Mouse (Mus musculus) lung, postnatal 14 days (tissue): ENCODE measurements around the gene Rhag.

Experiments
- DNase-seq: peaks from one replicate; pipeline ENCODE4 v3.0.0; 2021

The Rhag gene

DNA sequence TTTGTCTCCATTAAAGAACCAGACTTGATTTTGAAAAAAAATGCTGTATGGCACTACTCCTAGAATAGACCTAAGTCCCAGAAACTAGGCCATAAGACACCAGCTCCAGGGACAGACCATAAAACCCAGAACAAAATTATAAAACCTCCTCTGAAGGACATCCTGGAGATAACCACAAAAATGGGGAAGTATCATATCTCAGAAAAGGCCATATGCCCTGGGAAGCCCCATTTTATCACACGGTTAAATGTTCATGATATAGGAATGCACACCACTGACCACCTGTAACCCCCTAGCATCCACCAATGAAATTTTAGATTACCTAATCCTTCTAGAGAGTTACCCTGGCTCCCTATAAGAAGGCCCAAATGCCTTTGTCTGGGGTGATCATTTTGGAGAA lies 64.6 kb downstream of the Rhag start:
- DNase-seq, result no peak

DNA sequence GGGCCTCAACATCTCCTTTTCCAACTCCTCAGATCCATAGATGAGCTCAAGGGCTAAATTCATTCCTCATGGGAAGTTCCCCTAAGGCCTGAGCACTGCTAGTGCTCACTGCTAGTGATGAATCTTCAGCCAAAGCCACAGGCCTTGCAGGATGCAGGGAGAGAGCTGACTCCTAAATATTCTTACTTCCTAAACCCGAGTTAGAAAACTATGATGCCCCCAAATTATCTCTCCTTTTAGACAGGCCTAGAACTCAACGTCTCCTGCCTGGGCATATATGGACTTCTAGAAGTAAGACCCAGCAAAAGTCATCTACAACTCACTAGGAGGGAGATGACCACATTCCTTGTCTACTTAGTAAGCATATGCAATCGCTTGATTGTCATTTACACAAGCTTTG lies 66.8 kb downstream of the Rhag start:
- DNase-seq, result no peak

DNA sequence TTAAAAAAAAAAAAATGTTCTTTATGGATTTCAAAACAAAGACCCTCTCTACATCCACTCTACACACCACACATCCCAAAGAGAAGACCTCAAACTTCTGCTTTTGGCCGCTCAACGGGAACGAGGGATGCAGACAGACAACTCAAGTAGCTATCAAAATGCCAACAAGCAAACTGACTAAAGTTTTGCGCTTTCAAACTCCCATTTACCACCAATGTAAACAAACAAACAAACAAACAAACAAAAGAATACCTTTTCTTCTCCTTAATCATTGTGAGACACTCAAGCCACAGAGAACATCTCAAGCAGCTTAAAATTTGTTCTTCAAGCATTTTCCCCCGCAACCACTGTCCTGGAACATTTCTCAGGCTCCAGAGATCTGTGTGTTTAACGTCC lies 68.6 kb downstream of the Rhag start:
- DNase-seq, result no peak

DNA sequence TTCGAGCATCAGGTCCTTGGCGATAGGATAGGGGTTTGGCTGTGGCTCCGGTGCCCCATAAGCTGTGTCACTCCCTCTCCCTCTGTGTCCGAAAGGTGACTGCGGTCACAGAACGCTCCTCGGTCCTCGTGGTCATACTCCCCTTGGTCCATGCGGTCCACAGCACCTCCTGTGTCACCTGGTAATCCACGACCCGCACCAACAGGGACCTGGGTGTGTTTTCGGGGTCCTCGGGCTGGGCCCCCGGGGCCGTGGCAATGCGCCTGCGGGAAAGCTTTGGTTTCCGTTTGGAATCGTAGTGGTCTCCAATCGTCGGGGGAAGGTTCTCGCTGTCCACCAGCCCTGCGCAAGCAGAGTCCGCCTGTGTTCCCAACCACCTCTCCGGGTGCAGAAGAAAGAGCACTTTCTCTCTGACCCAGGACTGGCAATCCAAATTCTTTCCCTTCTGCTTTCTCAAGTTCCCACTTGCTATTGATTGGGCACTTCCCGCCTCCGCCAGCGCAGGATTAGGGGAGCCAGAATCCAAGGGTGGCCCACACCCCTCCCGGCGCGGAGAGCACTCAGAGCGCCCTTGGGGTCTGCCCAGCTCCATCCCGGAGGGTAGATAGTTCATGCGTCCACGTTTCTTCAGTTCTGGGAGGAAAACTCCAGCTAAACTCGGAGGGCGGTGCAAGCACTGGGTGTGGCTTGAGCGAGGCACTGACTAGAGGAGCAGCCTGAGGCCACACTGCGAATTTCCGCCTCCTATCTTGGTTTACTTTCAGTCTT lies 69.2 kb downstream of the Rhag start, which contains the start of gene 9130008F23Rik:
Gene 9130008F23Rik, minus strand, starts transcription at position 636 of the 768 bp plus-strand sequence.
- peak; percentile 56 for DNase-seq

DNA sequence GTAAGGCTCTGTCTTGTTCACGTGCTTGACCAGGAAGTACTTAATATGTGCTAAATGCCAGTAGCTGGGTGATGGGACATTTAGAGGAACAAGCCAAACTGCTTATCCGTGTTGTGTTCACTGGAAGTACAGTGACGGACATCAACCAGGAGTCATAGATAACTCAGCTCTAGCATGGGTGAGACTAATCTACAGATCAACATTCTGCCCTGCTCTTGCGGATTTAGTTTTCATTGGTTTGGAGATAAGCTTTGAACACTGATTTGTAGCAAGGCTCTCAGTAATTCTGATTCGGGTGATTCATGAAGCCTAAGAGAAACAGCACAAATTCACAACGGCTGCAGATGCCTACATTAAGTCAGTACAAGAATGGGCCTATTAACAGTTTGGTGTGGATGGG lies 71.2 kb downstream of the Rhag start:
- DNase-seq, result no peak

DNA sequence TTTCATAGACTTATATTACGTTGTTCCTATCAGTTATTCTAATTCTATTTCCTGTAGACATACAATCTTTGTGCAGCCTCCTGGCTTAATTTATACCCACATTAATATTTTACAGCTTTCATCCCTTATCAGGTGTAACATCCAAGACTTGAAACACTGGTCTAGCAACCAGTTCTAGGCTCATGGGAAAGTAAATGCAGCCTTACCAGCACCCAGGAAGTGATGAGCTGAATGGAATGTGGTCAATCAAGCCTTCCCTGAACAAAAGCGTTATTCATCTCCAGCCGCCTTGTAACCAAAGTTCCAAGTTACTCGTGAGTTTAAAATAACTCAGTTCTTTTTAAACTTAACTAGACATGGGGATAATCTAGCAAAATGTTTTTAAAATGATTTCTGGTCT lies 74.2 kb downstream of the Rhag start:
- DNase-seq, result no peak

DNA sequence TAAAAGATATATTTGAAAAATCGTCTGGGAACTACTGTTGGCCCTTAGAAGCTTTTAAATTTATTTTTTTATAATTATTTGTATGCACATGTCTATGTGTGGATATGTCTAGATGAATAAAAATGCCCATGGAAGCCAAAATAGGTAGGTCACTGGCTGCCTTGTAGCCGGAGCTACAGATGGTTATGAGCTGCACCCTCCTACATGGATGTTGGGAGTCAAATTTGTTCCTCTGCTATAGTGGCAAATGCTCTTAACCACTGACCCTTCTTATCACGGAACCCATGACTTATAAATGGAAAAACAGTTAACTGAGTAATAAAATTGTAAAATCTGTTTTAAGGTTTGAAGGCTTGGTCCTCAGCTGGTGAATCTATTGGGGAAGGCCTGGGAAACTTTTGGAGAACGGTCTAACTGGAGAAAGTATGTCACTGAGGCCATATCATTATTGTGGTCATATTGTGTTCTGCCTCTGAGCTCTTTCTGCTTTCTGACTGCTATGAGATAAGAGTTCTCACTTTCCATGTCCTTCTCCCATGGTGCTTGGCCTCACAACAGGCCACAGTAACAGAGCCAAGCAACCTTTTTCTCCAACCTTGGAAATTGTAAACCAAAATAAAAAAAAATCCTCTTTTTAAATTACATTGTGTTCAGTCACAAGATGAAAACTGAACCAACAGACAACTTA lies 77.1 kb downstream of the Rhag start:
- no peak for DNase-seq
